Mouse (Mus musculus) thymus, postnatal 10 days (tissue): ENCODE measurements around the gene 1810049J17Rik.

Experiments
- DNase-seq, 2 experiments: peaks; one replicate each; pipeline ENCODE4 v3.0.0; 2021; ENCODE audit warnings: low spot score in 2 of 2

The 1810049J17Rik gene

GRCm38 (mm10) chr15:12310676-12311075, 11.0 kb downstream of the 1810049J17Rik start:
- DNase-seq = no peak

GRCm38 (mm10) chr15:12308539-12308938, 13.2 kb downstream of the 1810049J17Rik start:
- DNase-seq = no peak

GRCm38 (mm10) chr15:12307114-12307513, 14.6 kb downstream of the 1810049J17Rik start:
- DNase-seq = no peak

GRCm38 (mm10) chr15:12306188-12307071, 15.3 kb downstream of the 1810049J17Rik start:
- DNase-seq = no peak

- no peak for DNase-seq
These were observed 19.9 kb downstream of the 1810049J17Rik start for GRCm38 (mm10) chr15:12301771-12302170.

- no peak for DNase-seq
These were observed 23.4 kb downstream of the 1810049J17Rik start for GRCm38 (mm10) chr15:12298231-12298737.

- peak in 1 of 2 experiments; percentile 19 for DNase-seq
These were observed 25.5 kb downstream of the 1810049J17Rik start for GRCm38 (mm10) chr15:12296228-12296627.

- DNase-seq = no peak
These were observed 29.9 kb downstream of the 1810049J17Rik start for GRCm38 (mm10) chr15:12291757-12292156.

- no peak for DNase-seq
These were observed 31.4 kb downstream of the 1810049J17Rik start for GRCm38 (mm10) chr15:12290330-12290729.

GRCm38 (mm10) chr15:12285535-12285809, 36.2 kb downstream of the 1810049J17Rik start:
- DNase-seq = no peak

GRCm38 (mm10) chr15:12284794-12285534, 36.7 kb downstream of the 1810049J17Rik start:
- DNase-seq = peak; percentile 13 to 24

- no peak for DNase-seq
These were observed 41.9 kb downstream of the 1810049J17Rik start for GRCm38 (mm10) chr15:12279816-12280215.

- no peak for DNase-seq
These were observed 46.5 kb downstream of the 1810049J17Rik start for GRCm38 (mm10) chr15:12275091-12275623.

- DNase-seq = no peak
These were observed 47.5 kb downstream of the 1810049J17Rik start for GRCm38 (mm10) chr15:12274053-12274769.

- DNase-seq = no peak
These were observed 48.2 kb downstream of the 1810049J17Rik start for GRCm38 (mm10) chr15:12273325-12274052.
